Mouse (Mus musculus) G1E (cell line): ENCODE data around the gene Dolpp1. TPM values are rescaled to one million over a fixed set of nuclear protein-coding genes. Genes with fewer than 3 reads are reported as not detected.

Experiments
- ATAC-seq: 2 replicates; pipeline ENCODE4 v1.8.0; 2016; ENCODE audit warnings: mild to moderate bottlenecking; ENCODE audit not compliant: insufficient number of reproducible peaks, poor library complexity, low FRiP score, severe bottlenecking; ENCODE audit errors: extremely low read depth
- DNase-seq: peaks from one replicate; pipeline ENCODE4 v3.0.0; 2012; ENCODE audit warnings: low spot score
- H3K27me3 ChIP-seq: 2 replicates; pipeline ENCODE4 v1.6.1; 2012; ENCODE audit warnings: mild to moderate bottlenecking, low read length, inconsistent platforms; ENCODE audit not compliant: insufficient read depth
- H3K36me3 ChIP-seq: replicated peaks from 2 replicates; pipeline ENCODE3; 2012; ENCODE audit warnings: mild to moderate bottlenecking, inconsistent platforms
- H3K4me1 ChIP-seq: 2 replicates; pipeline ENCODE4 v1.6.1; 2012; ENCODE audit warnings: low read depth, low read length, inconsistent platforms, mixed read lengths; ENCODE audit not compliant: insufficient read depth
- H3K4me3 ChIP-seq: 2 replicates; pipeline ENCODE4 v1.5.1; 2012; ENCODE audit warnings: low read depth, mild to moderate bottlenecking, inconsistent platforms, low read length, moderate library complexity, mixed read lengths
- H3K9me3 ChIP-seq: replicated peaks from 2 replicates; pipeline ENCODE4 v1.6.1; 2012; ENCODE audit warnings: inconsistent platforms
- CTCF ChIP-seq: IDR thresholded peaks from 2 replicates; pipeline ENCODE4 v1.5.1; 2012; ENCODE audit warnings: low read depth, low read length, inconsistent platforms, mixed read lengths
- GATA1 ChIP-seq: IDR thresholded peaks from 2 replicates; pipeline ENCODE4 v1.6.1; 2012; ENCODE audit warnings: borderline replicate concordance, low read length, inconsistent platforms, mixed read lengths
- GATA2 ChIP-seq: IDR thresholded peaks from 2 replicates; pipeline ENCODE4 v1.6.1; 2012; ENCODE audit warnings: low read depth, low read length, inconsistent platforms, borderline replicate concordance
- POLR2AphosphoS5 ChIP-seq: IDR thresholded peaks from 2 replicates; pipeline ENCODE4 v1.6.1; 2012; ENCODE audit warnings: low read depth, low read length, inconsistent platforms; ENCODE audit not compliant: insufficient replicate concordance
- TAL1 ChIP-seq: conservative IDR thresholded peaks from 2 replicates; pipeline ENCODE4 v1.6.1; 2012; ENCODE audit warnings: low read depth, low read length, inconsistent platforms, mixed read lengths
- polyA plus RNA-seq: library from polyadenylated mRNA; stranded (reverse); fragments of >175 nt; gene quantifications from 2 replicates; pipeline ENCODE4 v1.2.3, GENCODE M21; 2012
- total RNA-seq, 2 experiments: library from RNA; stranded (forward) in 1 of 2; stranded (reverse) in 1 of 2; fragments of 200-1000 nt in 1 of 2; fragments of >200 nt in 1 of 2; fragmentation: Nextera tagmentation in 1 of 2; gene quantifications; 2 replicates each; pipeline ENCODE4 v1.2.3; 2014 to 2017

The Dolpp1 gene
- total and polyA plus RNA-seq, 3 experiments: 17.3 to 25.8 (median 23.2) TPM

GRCm38 (mm10) chr2:30417595-30418165 lies 25.6 kb downstream of the Dolpp1 start:
- DNase-seq: peak; percentile 39
- H3K4me3 ChIP-seq: peak overlapping the region; percentile 69; the same call in 1 of the 2 replicates
- H3K9me3 ChIP-seq: no peaks in the 10 kb centered on the region
- peak; percentile 50; the same call in 1 of the 2 replicates for ATAC-seq
- no peak for TF ChIP-seq CTCF
- peak; percentile 52 for TF ChIP-seq TAL1
- peaks cover 57% of the 10 kb centered on the region for H3K36me3 ChIP-seq
- no peaks in the 10 kb centered on the region for H3K27me3 ChIP-seq
- H3K4me1 ChIP-seq: peaks cover 71% of the 10 kb centered on the region

GRCm38 (mm10) chr2:30418259-30418658 lies 26.2 kb downstream of the Dolpp1 start:
- H3K27me3 ChIP-seq: no peaks in the 10 kb centered on the region
- no peak for TF ChIP-seq GATA2
- no peak for TF ChIP-seq CTCF
- no peak for TF ChIP-seq TAL1
- TF ChIP-seq GATA1: no peak
- TF ChIP-seq POLR2AphosphoS5: no peak
- ATAC-seq (no peak), DNase-seq (no peak)
- peaks cover 69% of the 10 kb centered on the region for H3K4me1 ChIP-seq
- H3K36me3 ChIP-seq: peaks cover 54% of the 10 kb centered on the region
- H3K9me3 ChIP-seq: no peaks in the 10 kb centered on the region
- peak overlapping the region; percentile 69; the same call in 1 of the 2 replicates for H3K4me3 ChIP-seq

- Histone ChIP-seq H3K9me3 (no peaks in the 10 kb centered on the region), H3K27me3 (no peaks in the 10 kb centered on the region), H3K36me3 (peaks cover 53% of the 10 kb centered on the region), H3K4me1 (peaks cover 68% of the 10 kb centered on the region), H3K4me3 (peak overlapping the region; percentile 69; the same call in 1 of the 2 replicates)
- TF ChIP-seq GATA2 (no peak), CTCF (no peak), GATA1 (no peak), POLR2AphosphoS5 (no peak), TAL1 (no peak)
- no peak for DNase-seq
- no peak for ATAC-seq
These were observed 27.1 kb downstream of the Dolpp1 start for GRCm38 (mm10) chr2:30419112-30419511.

- peaks cover 57% of the 10 kb centered on the region for H3K4me1 ChIP-seq
- H3K9me3 ChIP-seq: no peaks in the 10 kb centered on the region
- no peak for TF ChIP-seq TAL1
- no peak for TF ChIP-seq CTCF
- TF ChIP-seq GATA1: no peak
- TF ChIP-seq POLR2AphosphoS5: no peak
- no peak for TF ChIP-seq GATA2
- H3K4me3 ChIP-seq: no peak overlapping the region
- ATAC-seq (no peak), DNase-seq (no peak)
- peaks cover 61% of the 10 kb centered on the region for H3K36me3 ChIP-seq
- no peaks in the 10 kb centered on the region for H3K27me3 ChIP-seq
These were observed 29.4 kb downstream of the Dolpp1 start for GRCm38 (mm10) chr2:30421432-30421831.

GRCm38 (mm10) chr2:30429156-30429555 lies 37.1 kb downstream of the Dolpp1 start:
- Histone ChIP-seq H3K4me1 (peaks cover 27% of the 10 kb centered on the region), H3K27me3 (no peaks in the 10 kb centered on the region), H3K9me3 (no peaks in the 10 kb centered on the region), H3K36me3 (peaks cover 85% of the 10 kb centered on the region), H3K4me3 (no peak overlapping the region)
- ATAC-seq: no peak
- TF ChIP-seq TAL1 (no peak), GATA1 (no peak), CTCF (no peak), POLR2AphosphoS5 (no peak), GATA2 (no peak)
- DNase-seq: no peak

- Histone ChIP-seq H3K4me3 (peak overlapping the region; percentile 20; the same call in 1 of the 2 replicates), H3K36me3 (peaks cover 100% of the 10 kb centered on the region), H3K27me3 (no peaks in the 10 kb centered on the region; the same call in 1 of the 2 replicates), H3K4me1 (peaks cover 56% of the 10 kb centered on the region), H3K9me3 (no peaks in the 10 kb centered on the region)
- ATAC-seq (no peak), DNase-seq (peak; percentile 67)
- TF ChIP-seq POLR2AphosphoS5 (no peak), CTCF (peak; percentile 97)
These were observed 43.5 kb downstream of the Dolpp1 start for GRCm38 (mm10) chr2:30435326-30436155.
